Mouse (Mus musculus): ENCODE measurements around the gene Map4k5. TPM values are rescaled to one million over a fixed set of nuclear protein-coding genes. Genes with fewer than 3 reads are reported as not detected.
A peak's percentile ranks its signal among the peaks of the same experiment; 100 is the strongest.

Map4k5 gene
- total RNA-seq, 2 experiments from 2014 or later, result 39.8 to 40.9 TPM

- no peak overlapping the region for H3K4me3 ChIP-seq
- intact Hi-C loops (cut with DNase I), result no loop called here
- no peak for DNase-seq (ENCODE audit: extremely low spot score in 1 of 2, low spot score in 2 of 2)
- TF ChIP-seq CTCF (IDR thresholded peaks at IDR 0.05), result no peak
- H3K27ac ChIP-seq, result no peak overlapping the region
Measured at GRCm38 (mm10) chr12:69803196-69803595, 89.8 kb downstream of the Map4k5 start.

- Histone ChIP-seq H3K4me3 (no peak overlapping the region), H3K27ac (no peak overlapping the region)
- TF ChIP-seq CTCF (IDR thresholded peaks at IDR 0.05), result no peak
- no peak for DNase-seq (ENCODE audit: extremely low spot score in 1 of 2, low spot score in 2 of 2)
- intact Hi-C loops (cut with DNase I), result no loop called here
Measured at GRCm38 (mm10) chr12:69800586-69800985, 92.4 kb downstream of the Map4k5 start.

- TF ChIP-seq CTCF (IDR thresholded peaks at IDR 0.05), result no peak
- DNase-seq (ENCODE audit: extremely low spot score in 1 of 2, low spot score in 2 of 2), result no peak
- intact Hi-C loops (cut with DNase I), result no loop called here
- H3K4me3 ChIP-seq, result no peak overlapping the region
- H3K27ac ChIP-seq, result no peak overlapping the region
Measured at GRCm38 (mm10) chr12:69796311-69796710, 96.7 kb downstream of the Map4k5 start.

- intact Hi-C loops (cut with DNase I), result loop anchor here (5.0 kb wide), 1 partner anchor 116 kb away; no protein-coding TSS in a partner anchor
- Histone ChIP-seq H3K27ac (peak within 1 kb of the TSS; percentile 93), H3K4me3 (peak within 1 kb of the TSS; percentile 86)
- peak; percentile 15 for TF ChIP-seq CTCF (IDR thresholded peaks at IDR 0.05)
- DNase-seq (ENCODE audit: extremely low spot score in 1 of 2, low spot score in 2 of 2), result peak; percentile 74 to 75
Measured at GRCm38 (mm10) chr12:69790530-69791505, 102.2 kb downstream of the Map4k5 start, which contains the start of gene Cdkl1. Gene Cdkl1, minus strand, starts transcription at chr12:69791267.

- peak; percentile 18 for DNase-seq (ENCODE audit: extremely low spot score in 1 of 2, low spot score in 2 of 2)
- Histone ChIP-seq H3K4me3 (peak overlapping the region; percentile 86), H3K27ac (peak overlapping the region; percentile 93)
- intact Hi-C loops (cut with DNase I), result loop anchor here (5.0 kb wide), 1 partner anchor 117 kb away; no protein-coding TSS in a partner anchor
- TF ChIP-seq CTCF (IDR thresholded peaks at IDR 0.05), result no peak
Measured at GRCm38 (mm10) chr12:69789766-69790529, 103.1 kb downstream of the Map4k5 start.

- no peak for TF ChIP-seq CTCF (IDR thresholded peaks at IDR 0.05)
- no peak overlapping the region for H3K4me3 ChIP-seq
- intact Hi-C loops (cut with DNase I), result no loop called here
- DNase-seq (ENCODE audit: extremely low spot score in 1 of 2, low spot score in 2 of 2), result no peak
- no peak overlapping the region for H3K27ac ChIP-seq
Measured at GRCm38 (mm10) chr12:69788380-69788779, 104.6 kb downstream of the Map4k5 start.

GRCm38 (mm10) chr12:69785471-69785870, 107.5 kb downstream of the Map4k5 start:
- H3K27ac ChIP-seq, result no peak overlapping the region
- H3K4me3 ChIP-seq, result no peak overlapping the region
- no peak for TF ChIP-seq CTCF (IDR thresholded peaks at IDR 0.05)
- DNase-seq (ENCODE audit: extremely low spot score in 1 of 2, low spot score in 2 of 2), result no peak
- intact Hi-C loops (cut with DNase I), result no loop called here

- intact Hi-C loops (cut with DNase I), result no loop called here
- Histone ChIP-seq H3K27ac (no peak overlapping the region), H3K4me3 (no peak overlapping the region)
- no peak for TF ChIP-seq CTCF (IDR thresholded peaks at IDR 0.05)
- no peak for DNase-seq (ENCODE audit: extremely low spot score in 1 of 2, low spot score in 2 of 2)
Measured at GRCm38 (mm10) chr12:69783247-69784025, 109.6 kb downstream of the Map4k5 start.

GRCm38 (mm10) chr12:69781935-69782650, 110.9 kb downstream of the Map4k5 start:
- TF ChIP-seq CTCF (IDR thresholded peaks at IDR 0.05), result no peak
- Histone ChIP-seq H3K4me3 (no peak overlapping the region), H3K27ac (no peak overlapping the region)
- no peak for DNase-seq (ENCODE audit: extremely low spot score in 1 of 2, low spot score in 2 of 2)
- intact Hi-C loops (cut with DNase I), result no loop called here

GRCm38 (mm10) chr12:69781480-69781879, 111.5 kb downstream of the Map4k5 start:
- no peak for TF ChIP-seq CTCF (IDR thresholded peaks at IDR 0.05)
- Histone ChIP-seq H3K4me3 (no peak overlapping the region), H3K27ac (no peak overlapping the region)
- intact Hi-C loops (cut with DNase I), result no loop called here
- no peak for DNase-seq (ENCODE audit: extremely low spot score in 1 of 2, low spot score in 2 of 2)

GRCm38 (mm10) chr12:69777957-69778356, 115.0 kb downstream of the Map4k5 start:
- intact Hi-C loops (cut with DNase I), result no loop called here
- DNase-seq (ENCODE audit: extremely low spot score in 1 of 2, low spot score in 2 of 2), result no peak
- no peak for TF ChIP-seq CTCF (IDR thresholded peaks at IDR 0.05)
- no peak overlapping the region for H3K27ac ChIP-seq
- no peak overlapping the region for H3K4me3 ChIP-seq

All from left cerebral cortex, adult 2 months (tissue).